Mouse (Mus musculus) megakaryocyte, adult 5-6 weeks (primary cell): ENCODE results near the gene Notch4. TPM values are rescaled to one million over a fixed set of nuclear protein-coding genes. Genes with fewer than 3 reads are reported as not detected.
A peak's percentile ranks its signal among the peaks of the same experiment; 100 is the strongest.
"Not testable (repeated sequence)": the region's sequence is repeated elsewhere in the genome, so short reads cannot be mapped to it uniquely, and the experiment has no call there.

Source experiments
- ATAC-seq: 2 replicates; pipeline ENCODE4 v1.8.0; 2016; ENCODE audit warnings: mild to moderate bottlenecking, inconsistent platforms; ENCODE audit not compliant: poor library complexity, severe bottlenecking
- total RNA-seq, 2 experiments: library from RNA; stranded (forward) in 1 of 2; stranded (reverse) in 1 of 2; fragments of 153-499, 151-499 nt in 1 of 2; fragments of 221-1000, 200-1000 nt in 1 of 2; gene quantifications; 2 replicates each; pipeline versions ENCODE4 v1.2.3 to v1.2.4; 2015 to 2017

Gene Notch4
- total RNA-seq (2015), result 0.11 TPM in 1 of 2 replicates, not detected in the other
- 0.12 and 0.15 TPM in 2 replicates for total RNA-seq (2017)

DNA sequence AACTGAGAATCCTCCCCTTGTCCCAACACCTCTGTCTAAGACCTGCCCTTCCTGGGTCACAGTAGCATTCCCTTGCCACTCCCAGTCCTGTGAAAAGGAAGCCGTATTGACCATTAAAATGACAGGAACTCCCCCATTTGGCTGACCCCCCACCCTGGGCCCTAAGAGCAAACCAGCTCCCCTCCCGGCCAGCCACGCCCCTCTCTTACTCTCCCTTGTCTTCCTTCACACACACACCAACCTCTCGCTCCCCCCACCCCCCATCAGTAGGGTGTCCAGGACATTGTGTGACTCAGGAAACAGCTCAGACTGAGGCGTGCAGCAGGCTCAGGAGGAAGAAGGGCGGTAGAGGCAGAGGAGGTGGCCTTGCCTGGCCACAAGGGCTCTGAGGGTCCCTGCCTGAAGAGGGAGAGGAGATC lies at the start of gene Notch4:
Gene Notch4, plus strand, starts transcription at position 266 of the 419 bp plus-strand sequence.
- ATAC-seq, result no peak

DNA sequence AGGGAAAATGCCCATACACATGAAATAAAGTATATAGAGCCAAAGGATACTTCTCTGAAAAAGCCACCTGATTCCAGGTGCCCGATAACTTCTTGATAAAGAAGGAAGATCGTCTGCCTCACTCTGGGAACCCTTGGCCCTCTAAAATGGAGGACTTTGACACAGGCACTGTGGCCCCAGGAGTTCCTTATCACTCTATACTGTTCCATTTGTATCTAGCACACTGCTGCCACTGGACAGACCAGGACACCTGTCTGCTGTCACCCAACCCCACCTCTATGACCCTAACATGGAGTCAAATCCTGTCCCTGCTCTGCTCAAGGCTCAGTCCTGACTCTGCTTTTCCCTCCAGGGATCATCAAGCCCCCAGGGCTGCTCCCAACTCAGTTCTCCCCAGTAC lies 47.6 kb upstream of the Notch4 start:
- no peak for ATAC-seq

DNA sequence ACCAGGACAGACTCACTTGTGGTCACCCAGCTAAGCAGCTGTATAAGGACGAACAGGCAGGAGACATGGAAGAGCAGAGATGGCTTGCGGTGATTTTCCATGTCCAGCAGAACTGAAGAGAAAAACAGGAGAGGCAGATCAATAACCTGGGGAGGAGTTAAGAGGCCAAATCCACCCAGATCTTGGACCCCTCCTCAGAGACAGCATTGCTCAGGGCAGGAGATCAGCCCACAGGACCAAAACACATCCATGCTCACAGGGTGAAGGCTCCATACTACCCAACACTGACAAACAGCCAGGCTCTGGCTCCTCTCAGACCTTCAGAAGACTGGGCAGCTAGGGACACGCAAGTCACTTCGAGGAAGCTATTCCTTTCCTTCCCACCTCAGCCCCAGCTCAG lies 46.8 kb upstream of the Notch4 start, which contains the start of gene Btnl6:
Gene Btnl6, minus strand, starts transcription at position 101 of the 400 bp plus-strand sequence.
- ATAC-seq, result no peak

DNA sequence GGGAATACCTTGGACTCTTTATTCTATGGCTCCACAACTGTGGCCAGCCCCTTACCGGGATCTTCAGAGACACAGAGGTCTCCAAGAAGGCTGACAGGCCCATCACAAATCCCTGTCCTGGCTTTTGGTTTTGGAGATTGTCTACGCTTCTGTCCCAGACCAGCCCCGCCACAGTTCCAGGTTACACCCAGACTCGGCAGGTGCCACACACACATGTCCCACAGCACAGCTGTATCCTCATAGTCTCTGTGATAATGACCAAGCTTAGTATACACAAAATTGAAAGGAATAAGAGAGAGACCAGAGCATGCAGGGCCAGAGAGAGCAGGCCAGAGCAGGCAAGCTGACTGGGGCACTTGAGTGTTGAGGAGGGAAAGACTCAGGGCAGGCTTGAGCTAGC lies 46.3 kb upstream of the Notch4 start:
- ATAC-seq, result no peak

DNA sequence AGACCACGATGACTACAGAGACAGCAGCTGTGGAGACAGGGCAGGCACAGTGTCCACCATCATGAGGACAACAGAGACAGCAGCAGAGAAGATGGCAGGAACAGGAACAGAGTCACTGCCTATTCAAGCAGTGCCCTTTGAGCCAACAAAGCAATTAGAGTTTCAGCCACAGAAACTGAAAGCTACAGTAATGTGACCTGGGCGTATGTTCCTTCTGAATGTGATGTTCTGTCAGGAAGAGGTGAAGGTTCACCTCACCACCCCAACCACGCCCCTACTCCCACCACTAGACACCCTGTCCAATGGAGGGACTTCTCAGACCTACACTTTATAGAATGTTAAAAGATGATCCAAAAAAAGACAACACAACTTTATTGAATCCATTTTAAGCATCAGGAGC lies 45.5 kb upstream of the Notch4 start:
- ATAC-seq, result not testable (repeated sequence)

DNA sequence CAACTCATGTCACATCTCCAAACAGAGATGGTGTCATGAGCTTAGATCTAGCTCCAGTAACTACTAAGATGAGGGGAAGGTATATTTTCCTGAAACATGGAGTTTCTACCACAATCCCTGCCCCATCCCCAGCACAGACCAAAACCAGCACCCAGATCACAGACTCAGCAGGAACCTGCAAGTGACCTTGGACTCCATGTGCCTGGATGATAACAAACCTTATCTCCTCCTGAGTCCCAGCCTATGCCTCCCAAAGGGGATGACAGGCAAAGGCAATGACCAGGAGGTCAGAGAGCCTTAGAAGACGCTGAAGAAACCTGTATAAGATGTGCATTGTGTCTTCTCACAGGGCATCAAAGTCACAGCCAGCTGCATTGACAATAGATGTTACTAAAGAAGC lies 45.1 kb upstream of the Notch4 start:
- ATAC-seq, result no peak

DNA sequence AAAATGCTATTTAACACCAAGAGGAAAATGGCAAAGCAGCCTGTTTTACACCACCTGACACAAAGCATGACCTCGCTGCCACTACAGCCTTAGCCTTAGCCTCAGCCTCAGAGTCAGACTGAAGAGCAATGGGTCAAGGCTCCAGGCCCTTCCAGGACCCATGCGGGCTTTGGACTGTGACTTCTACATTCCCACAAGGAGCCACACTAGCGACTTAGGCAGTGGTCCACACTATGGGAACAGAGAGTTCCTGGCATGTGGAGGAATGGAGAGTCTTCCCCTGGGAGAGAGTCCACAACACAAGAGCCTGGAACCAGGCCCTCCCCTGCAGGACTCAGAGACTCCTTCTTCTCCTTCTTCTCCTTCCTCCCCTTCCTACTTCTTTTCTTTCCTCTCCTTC lies 31.4 kb upstream of the Notch4 start:
- ATAC-seq, result no peak

DNA sequence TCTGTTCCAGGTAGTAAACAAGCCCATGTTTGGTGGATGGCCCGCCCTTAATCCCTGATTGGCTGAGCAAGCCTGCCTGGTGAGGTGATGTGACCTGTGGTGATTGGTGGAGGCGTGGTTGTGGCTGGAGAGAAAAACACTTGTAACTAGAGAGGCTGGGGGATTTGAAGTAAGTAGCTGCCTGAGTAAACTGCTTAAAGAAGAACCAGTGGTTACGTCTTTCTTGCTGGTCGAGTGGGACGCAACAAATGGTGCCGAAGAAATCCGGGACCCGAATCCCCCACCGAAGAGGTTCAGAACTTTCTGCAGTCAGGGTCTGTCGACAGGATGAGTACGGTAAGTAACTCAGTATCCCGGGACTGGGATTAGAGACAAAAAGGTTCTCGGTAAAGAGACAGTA lies 20.5 kb upstream of the Notch4 start:
- not testable (repeated sequence) for ATAC-seq

DNA sequence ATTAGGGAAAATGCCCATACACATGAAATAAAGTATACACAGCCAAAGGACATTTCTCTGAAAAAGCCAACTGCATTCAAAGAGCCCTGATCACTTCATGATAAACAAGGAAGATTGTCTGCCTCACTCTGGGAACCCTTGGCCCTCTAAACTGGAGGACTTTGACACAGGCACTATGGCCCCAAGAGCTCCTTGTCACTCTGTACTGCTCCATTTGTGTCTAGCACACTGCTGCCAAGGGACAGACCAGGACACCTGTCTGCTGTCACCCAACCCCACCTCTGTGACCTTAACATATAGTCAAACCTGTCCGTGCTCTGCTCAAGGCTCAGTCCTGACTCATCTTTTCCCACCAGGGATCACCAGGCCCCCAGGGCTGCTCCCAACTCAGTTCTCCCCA lies 17.3 kb upstream of the Notch4 start:
- no peak for ATAC-seq

DNA sequence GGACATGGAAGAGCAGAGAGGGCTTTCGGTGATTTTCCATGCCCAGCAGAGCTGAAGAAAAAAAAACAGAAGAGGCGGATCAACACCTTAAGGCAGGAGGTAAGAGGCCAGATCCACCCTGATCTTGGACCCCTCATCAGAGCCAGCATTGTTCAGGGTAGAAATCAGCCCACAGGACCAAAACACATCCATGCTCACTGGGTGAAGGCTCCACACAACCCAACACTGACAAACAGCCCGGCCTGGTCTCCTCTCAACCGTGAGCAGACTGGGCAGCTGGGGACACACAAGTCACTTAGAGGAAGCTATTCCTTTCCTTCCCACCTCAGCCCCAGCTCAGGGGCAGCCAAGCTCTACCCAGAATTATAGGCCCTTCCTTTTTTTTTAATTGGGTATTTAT lies 16.5 kb upstream of the Notch4 start:
- ATAC-seq, result no peak

DNA sequence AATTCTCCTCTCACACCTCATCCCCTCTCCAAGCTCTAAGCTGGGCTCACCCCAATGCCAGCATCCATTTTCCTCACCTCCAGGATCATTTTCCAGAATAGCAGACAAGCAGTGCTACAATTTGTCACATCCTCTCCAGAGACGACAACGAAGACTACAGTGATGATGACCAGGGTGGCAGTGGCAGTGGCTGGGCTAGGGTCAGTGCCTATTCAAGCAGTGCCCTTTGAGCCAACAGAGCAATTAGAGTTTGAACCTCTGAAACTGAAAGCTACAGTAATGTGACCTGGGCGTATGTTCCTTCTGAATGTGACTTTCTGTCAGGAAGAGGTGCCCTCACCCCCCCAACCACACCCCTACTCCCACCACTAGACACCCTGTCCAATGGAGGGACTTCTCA lies 14.9 kb upstream of the Notch4 start:
- no peak for ATAC-seq

DNA sequence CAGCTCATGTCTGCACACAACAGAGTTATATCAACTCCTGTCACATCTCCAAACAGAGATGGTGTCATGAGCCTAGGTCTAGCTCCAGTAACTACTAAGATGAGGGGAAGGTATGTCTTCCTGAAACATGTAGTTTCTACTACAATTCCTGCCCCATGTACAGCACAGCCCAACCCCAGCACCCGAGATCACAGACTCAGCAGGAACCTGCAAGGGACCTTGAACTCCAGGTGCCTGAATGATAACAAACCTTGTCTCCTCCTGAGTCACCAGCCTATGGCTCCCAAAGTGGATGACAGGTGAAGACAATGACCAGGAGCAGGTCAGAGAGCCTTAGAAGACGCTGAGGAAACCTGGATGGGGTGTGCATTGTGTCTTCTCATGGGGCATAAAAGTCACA lies 14.2 kb upstream of the Notch4 start:
- no peak for ATAC-seq

DNA sequence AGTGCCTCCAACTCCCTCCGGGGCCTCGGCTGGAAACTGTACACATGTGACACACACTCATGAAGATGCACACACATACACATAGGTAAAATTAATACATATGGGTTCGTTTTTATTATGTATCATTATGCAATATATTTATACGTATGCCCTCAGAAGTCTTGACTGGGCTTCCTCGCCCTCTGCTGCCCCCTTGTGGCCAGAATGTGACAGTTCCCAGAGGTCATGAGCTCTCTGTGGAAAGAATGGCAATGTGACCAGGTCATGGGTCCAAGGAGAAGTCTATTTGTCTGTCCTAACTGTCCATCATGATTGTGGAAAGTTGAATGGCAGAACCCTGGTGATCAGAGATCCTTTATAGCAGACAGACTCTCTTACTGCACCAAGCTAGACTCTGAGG lies 8.6 kb upstream of the Notch4 start:
- ATAC-seq, result peak; percentile 94

DNA sequence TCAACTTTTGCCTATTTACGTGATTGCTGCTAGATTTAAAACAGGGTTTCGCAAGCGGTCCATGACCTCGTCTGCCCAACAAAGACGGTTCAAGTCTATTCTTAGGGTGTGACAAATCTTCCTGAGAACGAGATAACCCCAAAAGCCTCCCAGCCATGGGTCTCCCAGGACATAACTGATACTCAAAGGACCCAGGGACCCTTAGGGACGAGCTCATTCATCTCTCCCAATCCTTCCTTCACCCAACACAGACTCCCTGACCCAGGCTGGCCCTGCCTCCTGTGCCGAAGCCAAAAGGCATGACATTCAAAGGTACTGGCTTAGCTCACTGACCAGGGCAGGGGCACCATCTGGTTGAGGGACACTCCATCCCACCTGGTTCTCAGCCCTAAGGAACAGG lies 7.7 kb upstream of the Notch4 start:
- ATAC-seq, result no peak

DNA sequence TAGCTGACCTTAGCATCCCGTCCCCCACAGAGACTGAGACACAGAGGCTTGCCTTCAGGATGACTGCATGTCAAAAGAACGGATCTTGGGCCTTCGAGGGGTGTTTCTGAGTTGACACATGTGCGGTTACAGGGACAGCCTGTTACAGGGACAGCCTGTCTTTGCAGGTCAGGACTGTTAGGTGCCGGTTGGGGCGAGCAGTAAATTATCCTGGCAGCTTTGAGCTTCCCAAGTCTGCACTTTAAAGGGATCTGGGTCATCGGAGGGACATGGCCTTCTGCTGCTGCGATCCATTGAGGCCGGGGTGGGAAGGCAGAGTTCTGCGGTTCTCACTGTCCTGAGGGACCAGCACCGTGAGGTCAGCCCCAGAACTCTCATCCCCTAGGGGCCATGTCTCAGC lies 6.7 kb upstream of the Notch4 start:
- no peak for ATAC-seq

DNA sequence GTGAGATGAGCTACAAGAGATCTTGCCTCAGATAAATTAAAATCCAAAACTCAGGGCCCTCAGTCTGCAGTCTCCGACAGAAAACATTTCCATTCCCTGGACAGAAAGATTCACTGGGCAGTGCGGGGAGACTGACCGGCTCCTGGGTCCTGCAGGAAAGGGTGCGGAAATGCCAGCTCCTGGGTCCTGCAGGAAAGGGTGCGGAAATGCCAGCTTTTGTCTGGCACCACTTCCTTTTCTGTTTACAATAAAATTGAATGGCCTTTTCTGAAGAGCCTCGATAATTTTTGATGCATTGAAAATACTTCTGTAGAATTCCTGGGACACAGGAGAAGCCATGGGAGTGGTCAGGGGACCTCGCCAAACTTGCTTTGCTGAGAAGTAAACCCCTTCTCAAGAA lies 5.0 kb upstream of the Notch4 start:
- no peak for ATAC-seq

DNA sequence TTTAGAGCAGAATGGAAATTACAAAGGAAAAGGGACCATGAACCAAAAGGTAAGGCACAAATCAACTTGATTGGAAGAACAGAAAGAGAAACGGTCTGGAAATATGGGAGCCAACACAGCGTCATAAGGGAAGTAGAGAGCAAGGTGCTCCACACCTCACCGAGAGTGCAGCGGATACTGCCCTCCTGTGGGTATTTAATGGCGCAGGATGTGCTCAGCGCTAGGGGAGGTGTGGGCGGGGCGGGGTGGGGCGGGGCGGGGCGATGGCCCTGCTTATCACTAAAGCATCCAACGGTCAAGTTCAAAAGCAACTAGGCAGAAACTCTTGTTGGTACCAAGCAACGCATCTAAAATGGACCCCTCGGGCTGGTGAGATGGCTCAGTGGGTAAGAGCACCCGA lies 4.2 kb upstream of the Notch4 start:
- ATAC-seq, result 0 out of 2 replicates have a peak, but pooled peaks have one; percentile 34

DNA sequence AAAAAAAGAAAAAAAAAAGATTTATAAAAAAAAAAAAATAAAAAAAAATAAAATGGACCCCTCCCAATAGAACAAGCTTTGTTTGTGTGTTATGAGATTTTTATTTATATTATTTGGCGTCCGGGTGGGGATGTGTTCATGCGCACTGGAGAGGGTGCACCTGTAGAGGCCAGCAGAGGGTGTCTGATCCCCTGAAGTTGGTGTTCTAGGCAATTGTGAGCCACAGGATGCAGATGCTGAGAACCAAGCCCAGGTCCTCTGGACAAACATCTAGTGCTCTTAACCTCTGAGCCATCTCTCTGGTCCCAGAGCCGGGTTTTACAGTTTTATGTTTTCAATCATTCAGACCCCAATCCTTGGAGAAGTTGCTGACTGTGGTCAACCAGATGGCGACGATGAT lies 3.6 kb upstream of the Notch4 start:
- ATAC-seq, result no peak

DNA sequence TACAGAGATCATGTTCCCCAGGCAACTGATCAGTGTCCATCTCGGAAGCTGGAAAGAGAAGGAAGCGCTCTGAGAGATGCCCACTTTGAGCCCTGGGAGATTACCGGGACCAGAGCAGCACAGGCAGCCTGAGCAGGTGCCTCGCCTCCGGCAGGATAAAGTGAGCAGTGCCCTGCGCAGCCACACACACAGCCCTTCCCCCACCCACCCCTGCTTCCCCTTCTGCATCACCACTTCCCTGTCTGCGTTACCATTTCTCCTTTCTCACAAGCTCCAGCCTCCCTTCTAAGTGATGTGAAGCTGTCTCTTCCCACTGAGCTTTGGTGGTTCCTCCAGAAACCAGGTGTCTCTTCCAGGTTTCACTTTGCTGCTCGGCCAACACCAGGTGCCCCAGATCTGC lies 2.9 kb upstream of the Notch4 start:
- peak; percentile 93 for ATAC-seq

DNA sequence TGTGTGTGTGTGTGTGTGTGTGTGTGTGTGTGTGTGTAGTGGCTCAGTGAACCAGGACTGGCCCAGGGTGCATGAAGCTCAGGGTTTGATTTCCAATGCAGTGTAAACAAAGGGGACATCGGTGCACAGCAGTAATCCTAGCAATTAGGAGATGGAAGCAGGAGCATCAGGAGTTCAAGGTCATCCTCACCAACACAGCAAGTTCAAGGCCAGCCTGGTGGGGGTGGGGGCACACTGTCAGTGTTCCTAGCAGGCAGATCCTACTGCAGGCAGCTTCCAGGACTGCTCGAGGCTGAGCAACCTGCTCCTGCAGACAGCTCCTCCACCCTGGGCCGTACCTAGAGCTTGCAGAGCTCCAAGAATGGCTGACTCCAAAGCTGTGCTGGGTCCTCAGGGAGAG lies 1.5 kb upstream of the Notch4 start:
- no peak for ATAC-seq

DNA sequence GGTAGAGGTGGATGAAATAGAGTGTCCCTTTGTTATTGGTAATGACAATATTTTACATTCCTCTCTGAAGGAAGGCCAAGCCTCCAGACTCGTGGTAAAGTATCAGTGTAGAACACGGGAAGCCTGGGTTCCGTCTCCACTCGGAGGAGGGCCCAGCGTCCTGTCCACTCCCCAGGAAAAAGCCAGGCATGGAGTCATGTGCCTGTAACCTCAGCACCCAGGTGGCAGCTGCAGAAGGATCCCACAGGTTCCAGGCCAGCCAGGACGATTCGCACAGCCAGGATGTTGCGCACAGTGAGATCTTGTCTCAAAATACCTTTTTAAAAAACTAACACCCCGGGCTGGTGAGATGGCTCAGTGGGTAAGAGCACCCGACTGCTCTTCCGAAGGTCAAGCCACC lies 714 bp upstream of the Notch4 start:
- no peak for ATAC-seq

DNA sequence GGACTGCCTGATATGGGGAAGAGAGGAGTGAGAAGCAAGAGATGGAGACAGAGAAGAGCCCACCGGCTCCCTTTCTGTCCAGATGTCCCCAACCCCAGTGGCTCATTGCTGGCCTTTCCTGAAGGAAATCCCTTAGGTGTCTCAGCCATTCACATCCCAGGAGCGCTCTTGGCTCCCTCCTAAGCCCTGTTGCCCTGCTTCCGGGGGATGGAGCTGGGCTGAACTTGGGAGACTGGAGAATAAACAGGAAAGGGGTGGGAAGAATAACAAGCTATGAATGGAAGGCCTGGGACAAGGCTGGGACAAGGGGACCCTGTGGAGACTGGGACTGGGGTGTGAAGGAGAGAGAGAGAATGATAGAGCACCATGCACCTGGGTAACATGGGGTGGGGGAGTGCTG lies 728 bp downstream of the Notch4 start:
- no peak for ATAC-seq

DNA sequence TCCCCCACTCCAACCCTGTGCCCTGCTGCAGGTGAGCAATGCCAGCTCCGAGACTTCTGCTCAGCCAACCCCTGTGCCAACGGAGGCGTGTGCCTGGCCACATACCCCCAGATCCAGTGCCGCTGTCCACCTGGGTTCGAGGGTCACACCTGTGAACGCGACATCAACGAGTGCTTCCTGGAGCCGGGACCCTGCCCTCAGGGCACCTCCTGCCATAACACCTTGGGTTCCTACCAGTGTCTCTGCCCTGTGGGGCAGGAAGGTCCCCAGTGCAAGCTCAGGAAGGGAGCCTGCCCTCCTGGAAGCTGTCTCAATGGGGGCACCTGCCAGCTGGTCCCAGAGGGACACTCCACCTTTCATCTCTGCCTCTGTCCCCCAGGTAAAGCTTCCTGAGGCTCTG lies 3.2 kb downstream of the Notch4 start:
- no peak for ATAC-seq

DNA sequence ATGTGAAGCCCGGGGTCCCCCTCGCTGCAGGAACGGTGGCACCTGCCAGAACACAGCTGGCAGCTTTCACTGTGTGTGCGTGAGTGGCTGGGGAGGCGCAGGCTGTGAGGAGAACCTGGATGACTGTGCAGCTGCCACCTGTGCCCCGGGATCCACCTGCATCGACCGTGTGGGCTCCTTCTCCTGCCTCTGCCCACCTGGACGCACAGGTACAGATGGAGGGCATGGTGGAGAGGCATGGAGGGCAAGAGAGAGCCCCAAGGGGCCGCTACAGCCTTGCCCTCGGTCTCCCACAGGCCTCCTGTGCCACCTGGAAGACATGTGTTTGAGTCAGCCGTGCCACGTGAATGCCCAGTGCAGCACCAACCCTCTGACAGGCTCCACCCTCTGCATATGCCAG lies 4.4 kb downstream of the Notch4 start:
- no peak for ATAC-seq
